Mouse (Mus musculus) erythroblast, adult 5-6 weeks (primary cell): ENCODE measurements around the gene Mapk8ip3. TPM values are rescaled to one million over a fixed set of nuclear protein-coding genes. Genes with fewer than 3 reads are reported as not detected.

Experiments used
- ATAC-seq: replicated peaks from 2 replicates; pipeline ENCODE4 v1.8.0; 2016; ENCODE audit warnings: moderate number of reproducible peaks, mild to moderate bottlenecking, moderate TSS enrichment, inconsistent platforms; ENCODE audit not compliant: poor library complexity, low FRiP score, severe bottlenecking
- total RNA-seq, 2 experiments: library from RNA; stranded (forward) in 1 of 2; stranded (reverse) in 1 of 2; fragments of 150-400 nt in 1 of 2; fragments of 200-764, 138-1000 nt in 1 of 2; gene quantifications; 2 replicates each; pipeline versions ENCODE4 v1.2.3 to v1.2.4; 2015 to 2017; ENCODE audit warnings: low replicate concordance in 2 of 2

Mapk8ip3 gene
- total RNA-seq, 2 experiments from 2014 or later, result 42.7 to 109 TPM

GRCm38 (mm10) chr17:24903767-24904166 is 33.0 kb downstream of the Mapk8ip3 start:
- ATAC-seq, result no peak

GRCm38 (mm10) chr17:24902671-24903474 is 33.9 kb downstream of the Mapk8ip3 start:
- ATAC-seq, result peak; percentile 87

- ATAC-seq, result 0 out of 2 replicates have a peak, but pooled peaks have one; percentile 0
These were observed 34.7 kb downstream of the Mapk8ip3 start for GRCm38 (mm10) chr17:24902124-24902523.

GRCm38 (mm10) chr17:24900014-24900413 is 36.8 kb downstream of the Mapk8ip3 start:
- no peak for ATAC-seq

GRCm38 (mm10) chr17:24899153-24899552 is 37.6 kb downstream of the Mapk8ip3 start:
- no peak for ATAC-seq

GRCm38 (mm10) chr17:24898041-24898854 is 38.5 kb downstream of the Mapk8ip3 start:
- no peak for ATAC-seq

- ATAC-seq, result no peak
These were observed 39.2 kb downstream of the Mapk8ip3 start for GRCm38 (mm10) chr17:24897600-24897999.

GRCm38 (mm10) chr17:24896993-24897269 is 39.8 kb downstream of the Mapk8ip3 start:
- ATAC-seq, result no peak

GRCm38 (mm10) chr17:24896241-24896992 is 40.4 kb downstream of the Mapk8ip3 start, which contains the start of gene Nme3:
TSS of gene Nme3 (plus strand) at chr17:24896500.
- ATAC-seq, result peak; percentile 56

GRCm38 (mm10) chr17:24895571-24896240 is 41.1 kb downstream of the Mapk8ip3 start:
- peak; percentile 10; the same call in 1 of the 2 replicates for ATAC-seq

GRCm38 (mm10) chr17:24894995-24895547 is 41.7 kb downstream of the Mapk8ip3 start, which contains the start of the genes Eme2 and Mrps34:
TSS of gene Eme2 (minus strand) at chr17:24895087.
TSS of gene Mrps34 (plus strand) at chr17:24895116.
- ATAC-seq, result peak; percentile 34

GRCm38 (mm10) chr17:24894061-24894994 is 42.4 kb downstream of the Mapk8ip3 start:
- peak; percentile 29 for ATAC-seq

GRCm38 (mm10) chr17:24893276-24893675 is 43.5 kb downstream of the Mapk8ip3 start:
- ATAC-seq, result no peak

GRCm38 (mm10) chr17:24892785-24893184 is 44.0 kb downstream of the Mapk8ip3 start:
- no peak for ATAC-seq

- no peak for ATAC-seq
These were observed 45.5 kb downstream of the Mapk8ip3 start for GRCm38 (mm10) chr17:24891321-24891720.

GRCm38 (mm10) chr17:24890151-24891092 is 46.4 kb downstream of the Mapk8ip3 start:
- no peak for ATAC-seq

GRCm38 (mm10) chr17:24888862-24889261 is 47.9 kb downstream of the Mapk8ip3 start:
- no peak for ATAC-seq
